Mouse (Mus musculus): ENCODE results near the gene Pde1b.

GRCm38 (mm10) chr15:103539259-103539658 lies 36.4 kb downstream of the Pde1b start:
- TF ChIP-seq CTCF (IDR thresholded peaks at IDR 0.05; ENCODE audit: extremely low read depth, insufficient read length, insufficient replicate concordance, low read depth, low read length) (no peak), POLR2A (IDR thresholded peaks at IDR 0.05; ENCODE audit: low read depth, low read length) (no peak)

Measured in small intestine, adult 2 months (tissue).